Mouse (Mus musculus) T-helper 2 cell (primary cell): ENCODE results near the gene Samd8.

Experiments used
- in situ Hi-C: fragments of 300-600 bp; cut with MboI, MseI; formaldehyde crosslinking; loops from one replicate; pipeline ENCODE4 v1.15.1; 2025; ENCODE audit warnings: high pct_unique_total_duplicates

Samd8 gene

GRCm38 (mm10) chr14:21791722-21792121 lies 41.4 kb downstream of the Samd8 start:
- in situ Hi-C loops = no loop called here

DNA sequence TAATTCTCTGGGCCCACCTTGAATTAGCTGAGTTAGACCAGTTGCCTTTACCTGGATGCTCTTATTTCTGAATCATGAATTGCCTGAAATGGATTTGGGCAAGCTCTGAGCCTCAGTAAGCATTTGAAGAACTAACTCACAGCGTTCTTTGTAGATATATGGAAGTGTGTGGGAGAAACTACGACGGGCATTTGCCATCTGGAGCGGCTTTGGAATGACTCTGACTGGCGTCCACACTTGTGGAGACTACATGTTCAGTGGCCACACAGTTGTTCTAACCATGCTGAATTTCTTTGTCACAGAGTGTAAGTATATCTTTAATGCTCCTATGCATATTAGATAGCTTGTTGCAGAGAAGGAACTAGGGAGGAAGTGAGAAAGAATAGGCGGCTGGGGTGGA lies 41.9 kb downstream of the Samd8 start:
- in situ Hi-C loops = no loop called here

GRCm38 (mm10) chr14:21800641-21801040 lies 50.3 kb downstream of the Samd8 start:
- in situ Hi-C loops = no loop called here

GRCm38 (mm10) chr14:21801624-21802023 lies 51.3 kb downstream of the Samd8 start:
- in situ Hi-C loops = no loop called here

DNA sequence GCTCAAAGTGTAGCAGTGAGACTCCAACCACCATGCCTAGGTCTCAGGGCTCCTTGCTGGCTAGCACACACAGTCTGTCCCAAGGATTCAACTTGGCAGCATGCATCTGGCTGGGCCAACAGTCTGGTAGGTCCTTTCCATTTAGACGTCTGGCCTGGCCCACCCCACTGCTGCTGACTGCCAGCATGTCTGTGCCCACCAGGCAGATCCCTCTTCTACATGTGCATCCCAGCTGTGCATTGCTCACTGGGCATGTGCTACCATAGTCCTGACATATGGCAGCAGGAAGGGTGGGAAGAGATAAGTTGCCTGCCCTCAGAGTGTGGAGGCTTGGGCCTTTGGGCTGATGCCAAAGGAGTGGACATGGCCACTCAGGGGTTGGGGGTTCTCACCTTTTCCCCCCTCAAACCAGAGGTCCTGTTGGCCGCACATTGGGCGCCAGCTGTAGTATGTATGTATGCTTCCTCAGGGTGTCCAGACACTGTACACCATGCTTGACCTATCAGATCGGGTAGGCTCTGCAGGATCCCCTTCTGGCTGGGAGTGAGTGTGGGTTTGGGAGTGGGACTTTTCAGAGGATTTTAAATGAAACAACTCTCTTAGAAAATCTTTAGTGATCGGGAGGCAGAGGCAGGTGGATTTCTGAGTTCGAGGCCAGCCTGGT lies 52.3 kb downstream of the Samd8 start:
- in situ Hi-C loops = no loop called here

DNA sequence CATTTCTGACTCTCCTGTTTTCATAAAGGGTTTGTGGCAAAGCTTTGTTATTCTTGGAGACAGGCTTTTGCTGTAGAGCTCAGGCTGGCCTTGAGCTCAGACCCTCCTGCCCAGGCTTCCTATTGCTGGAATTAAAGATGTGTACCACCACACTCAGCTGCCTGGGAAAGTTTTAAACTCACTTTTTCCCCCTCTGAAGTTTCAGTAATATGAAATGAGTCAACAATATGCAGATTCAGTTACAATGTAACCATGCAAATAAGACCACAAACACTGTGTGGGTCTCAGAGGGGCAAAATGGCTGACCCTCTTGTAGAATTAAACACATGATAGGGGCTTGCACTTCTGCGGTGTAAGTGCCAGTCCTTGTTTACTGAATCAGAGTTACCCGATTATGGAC lies 55.9 kb downstream of the Samd8 start:
- in situ Hi-C loops = no loop called here

- in situ Hi-C loops = no loop called here
Observed at GRCm38 (mm10) chr14:21806631-21807160, 56.4 kb downstream of the Samd8 start.

DNA sequence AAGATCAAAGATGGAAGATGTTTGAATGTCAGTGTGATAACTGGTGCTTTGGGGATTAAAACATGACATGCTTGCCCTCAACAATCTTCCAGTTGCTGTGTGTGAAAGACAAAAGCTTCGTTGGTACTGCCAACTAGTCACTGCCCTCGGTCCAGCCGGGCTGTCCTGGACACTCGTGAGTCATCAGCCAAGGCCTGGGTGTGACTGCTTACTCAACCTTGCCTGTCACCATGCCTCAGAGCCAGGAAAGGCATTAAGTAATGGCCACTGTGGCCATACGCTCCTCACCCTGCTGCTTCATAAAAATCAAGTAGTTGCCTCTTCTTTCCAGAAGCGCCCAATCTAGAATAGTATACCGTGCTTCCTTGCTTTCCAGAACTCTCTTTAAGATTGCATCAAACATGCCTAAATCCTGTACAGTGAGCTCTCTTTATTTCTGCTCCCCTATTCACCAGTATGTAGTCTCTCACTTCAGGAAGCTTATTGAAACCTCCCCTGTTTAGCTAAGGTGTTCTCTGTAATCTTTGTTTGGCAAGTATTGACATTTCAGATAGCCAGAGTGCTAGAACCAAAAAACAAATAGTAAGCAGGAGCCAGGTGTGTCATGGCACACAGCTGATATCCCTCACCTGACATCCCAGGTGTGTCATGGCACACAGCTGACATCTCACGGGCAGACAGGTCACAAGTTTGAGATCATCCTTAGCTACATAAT lies 58.0 kb downstream of the Samd8 start:
- in situ Hi-C loops = no loop called here

- in situ Hi-C loops = no loop called here
Observed at GRCm38 (mm10) chr14:21809418-21809817, 59.1 kb downstream of the Samd8 start.

DNA sequence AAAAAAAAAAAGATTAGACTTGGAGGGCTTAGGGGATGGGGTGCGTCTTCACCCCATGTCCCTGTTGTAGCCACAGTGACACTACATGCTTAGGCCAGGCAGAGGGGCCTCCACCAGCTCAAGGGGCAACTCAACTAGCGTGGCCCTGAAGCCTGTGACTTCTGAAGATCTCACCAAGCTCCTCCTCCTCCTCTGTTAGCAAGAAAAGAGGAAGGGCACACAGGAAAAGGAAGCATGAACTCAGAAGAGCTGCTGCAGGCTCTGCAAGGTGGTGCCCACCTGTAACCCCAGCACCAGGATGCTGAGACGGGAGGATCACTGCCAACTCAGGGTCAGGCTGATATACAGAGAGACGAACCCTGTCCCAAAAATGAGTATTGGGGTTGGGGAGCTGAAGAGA lies 61.0 kb downstream of the Samd8 start:
- in situ Hi-C loops = loop anchor here (5.0 kb wide), 1 partner anchor 41 kb away; no protein-coding TSS in a partner anchor

DNA sequence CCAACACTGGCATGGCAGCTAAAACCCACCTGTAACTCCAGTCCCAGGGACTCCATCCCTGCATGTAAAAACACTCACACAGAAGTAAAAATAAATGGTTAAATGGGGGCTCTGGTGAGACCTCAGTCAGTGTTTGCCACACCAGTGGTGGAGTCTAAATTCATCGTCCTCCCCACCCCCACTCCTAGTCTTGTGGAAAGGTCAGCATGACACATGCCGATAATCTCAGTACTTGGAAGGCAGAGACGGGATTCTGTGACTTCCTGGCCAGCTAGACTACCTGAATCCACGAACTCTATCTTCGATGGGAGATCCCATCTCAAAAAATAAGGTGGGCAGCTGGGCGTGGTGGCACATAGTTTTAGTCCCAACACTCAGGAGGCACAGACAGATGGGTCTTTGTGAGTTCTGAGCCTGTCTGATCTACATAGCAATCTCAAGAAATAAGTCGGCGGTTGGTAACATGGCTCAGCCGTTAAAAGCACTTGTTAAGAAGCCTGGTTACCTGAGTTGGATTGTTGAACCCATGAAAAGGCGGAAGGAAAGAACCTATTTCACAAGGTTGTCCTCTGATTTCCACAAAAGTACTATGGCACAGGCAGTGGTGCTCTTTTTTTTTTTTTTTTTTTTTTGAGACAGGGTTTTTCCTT lies 61.5 kb downstream of the Samd8 start:
- in situ Hi-C loops = loop anchor here (5.0 kb wide), 1 partner anchor 40 kb away; no protein-coding TSS in a partner anchor

GRCm38 (mm10) chr14:21812590-21813162 lies 62.3 kb downstream of the Samd8 start:
- in situ Hi-C loops = loop anchor here (5.0 kb wide), 1 partner anchor 40 kb away; no protein-coding TSS in a partner anchor

GRCm38 (mm10) chr14:21813216-21813615 lies 62.9 kb downstream of the Samd8 start:
- in situ Hi-C loops = loop anchor here (5.0 kb wide), 1 partner anchor 39 kb away; no protein-coding TSS in a partner anchor

GRCm38 (mm10) chr14:21813847-21814246 lies 63.5 kb downstream of the Samd8 start:
- in situ Hi-C loops = loop anchor here (5.0 kb wide), 1 partner anchor 38 kb away; no protein-coding TSS in a partner anchor

- in situ Hi-C loops = loop anchor here (5.0 kb wide), 2 partner anchors 38 to 47 kb away; no protein-coding TSS in a partner anchor
Observed at GRCm38 (mm10) chr14:21814606-21815005, 64.3 kb downstream of the Samd8 start.

DNA sequence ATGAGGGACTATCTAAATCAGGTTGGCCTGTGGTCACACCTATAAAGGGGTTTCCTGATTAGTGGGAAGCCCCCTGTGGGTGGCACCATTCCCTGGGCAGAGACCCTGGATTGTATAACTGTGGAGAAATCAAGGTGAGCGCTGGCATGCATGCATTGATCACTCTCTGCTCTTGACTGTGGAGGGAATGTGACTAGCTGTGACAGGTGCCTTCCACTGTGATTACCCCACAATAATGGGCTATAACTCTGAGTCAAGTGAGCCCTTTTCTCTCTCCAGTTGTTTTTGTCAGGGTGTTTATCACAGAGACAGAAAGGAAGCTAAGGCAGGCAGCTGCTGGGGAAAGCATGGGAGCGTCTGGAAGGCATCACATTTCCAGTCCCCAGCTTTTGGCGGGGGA lies 65.9 kb downstream of the Samd8 start:
- in situ Hi-C loops = loop anchor here (5.0 kb wide), 1 partner anchor 49 kb away; no protein-coding TSS in a partner anchor

- in situ Hi-C loops = loop anchor here (5.0 kb wide), 1 partner anchor 50 kb away; no protein-coding TSS in a partner anchor
Observed at GRCm38 (mm10) chr14:21817453-21817852, 67.1 kb downstream of the Samd8 start.

DNA sequence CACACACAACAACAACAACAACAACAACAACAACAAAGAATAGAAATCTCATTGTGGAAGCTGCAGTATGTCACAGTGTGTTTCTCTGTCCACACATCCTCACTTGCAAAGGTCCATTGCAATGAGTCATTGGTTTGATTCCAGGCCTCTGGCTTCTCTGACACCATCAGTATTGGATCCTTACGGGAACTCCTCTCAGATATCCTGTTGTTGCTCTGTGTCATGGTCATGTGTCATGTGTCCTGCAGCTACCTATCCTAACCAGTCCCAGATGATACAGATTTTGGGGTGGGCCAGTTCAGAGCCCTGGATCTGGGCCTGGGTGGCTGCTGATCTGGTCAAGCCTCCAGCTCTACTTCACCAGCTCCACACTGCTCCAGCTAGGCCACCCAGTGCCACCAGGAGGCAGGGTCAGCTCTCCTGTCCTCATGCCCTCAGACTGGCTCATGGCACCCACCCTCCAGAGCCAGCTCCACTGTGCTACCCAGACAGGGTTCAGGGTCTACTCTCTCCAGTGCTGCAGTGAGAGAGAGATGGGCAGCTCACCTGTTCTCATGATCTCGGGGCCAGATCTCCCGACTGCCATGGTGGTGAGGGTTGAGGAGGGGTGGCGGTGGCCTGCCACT lies 70.7 kb downstream of the Samd8 start:
- in situ Hi-C loops = no loop called here

DNA sequence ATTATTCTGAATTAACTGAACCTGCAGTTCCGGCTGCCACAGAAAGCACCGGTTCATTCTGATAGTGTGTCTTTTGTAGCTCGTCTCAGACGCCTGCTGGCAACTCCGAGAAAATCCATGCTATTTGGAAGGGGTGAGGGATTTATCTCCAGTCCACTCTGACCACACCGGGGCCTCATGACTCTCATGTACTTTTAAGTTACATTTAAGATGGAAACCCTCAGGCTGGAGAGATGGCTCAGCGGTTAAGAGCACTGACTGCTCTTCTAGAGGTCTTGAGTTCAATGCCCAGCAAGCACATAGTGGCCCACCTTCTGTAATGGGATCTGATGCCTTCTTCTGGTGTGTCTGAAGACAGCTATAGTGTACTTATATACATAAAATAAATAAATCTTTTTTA lies 72.0 kb downstream of the Samd8 start:
- in situ Hi-C loops = no loop called here

GRCm38 (mm10) chr14:21822795-21823374 lies 72.6 kb downstream of the Samd8 start:
- in situ Hi-C loops = no loop called here

DNA sequence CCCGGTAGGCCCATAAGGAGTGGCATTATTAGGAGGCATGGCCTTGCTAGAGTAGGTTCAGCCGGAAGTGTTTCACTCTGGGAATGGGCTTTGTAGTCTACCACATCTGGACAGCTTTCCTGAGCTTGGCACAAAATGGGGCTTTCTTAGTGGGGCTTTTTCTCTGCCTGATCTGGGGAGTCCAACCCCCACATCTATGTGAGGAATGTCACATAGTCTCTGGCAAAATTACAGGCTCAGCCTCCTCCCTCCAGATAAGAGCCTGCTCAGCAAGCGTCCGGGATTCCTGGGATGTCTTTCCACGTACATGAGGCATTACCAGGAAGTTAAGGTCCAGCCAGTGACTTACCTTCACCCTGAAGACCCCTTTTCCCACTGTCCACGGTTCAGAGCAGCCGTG lies 73.6 kb downstream of the Samd8 start:
- in situ Hi-C loops = no loop called here
